Mouse (Mus musculus): Measurements from ENCODE around the gene Hhatl.

GRCm38 (mm10) chr9:121838829-121839621, 46.7 kb upstream of the Hhatl start, which contains the start of gene Ccdc13:
- TF ChIP-seq HCFC1 (IDR thresholded peaks at IDR 0.05; ENCODE audit: borderline replicate concordance, insufficient read depth, low read length), result no peak
- no peak for TF ChIP-seq ZNF384 (IDR thresholded peaks at IDR 0.05; ENCODE audit: low read depth, low read length)
- no peak for TF ChIP-seq CHD2 (IDR thresholded peaks at IDR 0.05; ENCODE audit: low read depth, low read length)
- no peak for TF ChIP-seq ZC3H11A (IDR thresholded peaks at IDR 0.05; ENCODE audit: borderline replicate concordance, low read depth, low read length)
